Mouse (Mus musculus): Measurements from ENCODE around the gene Gm38655. TPM values are rescaled to one million over a fixed set of nuclear protein-coding genes. Genes with fewer than 3 reads are reported as not detected.
"Not testable (repeated sequence)": the region's sequence is repeated elsewhere in the genome, so short reads cannot be mapped to it uniquely, and the experiment has no call there.

Gene Gm38655
- total RNA-seq, 2 experiments from 2014 or later: not detected

DNA sequence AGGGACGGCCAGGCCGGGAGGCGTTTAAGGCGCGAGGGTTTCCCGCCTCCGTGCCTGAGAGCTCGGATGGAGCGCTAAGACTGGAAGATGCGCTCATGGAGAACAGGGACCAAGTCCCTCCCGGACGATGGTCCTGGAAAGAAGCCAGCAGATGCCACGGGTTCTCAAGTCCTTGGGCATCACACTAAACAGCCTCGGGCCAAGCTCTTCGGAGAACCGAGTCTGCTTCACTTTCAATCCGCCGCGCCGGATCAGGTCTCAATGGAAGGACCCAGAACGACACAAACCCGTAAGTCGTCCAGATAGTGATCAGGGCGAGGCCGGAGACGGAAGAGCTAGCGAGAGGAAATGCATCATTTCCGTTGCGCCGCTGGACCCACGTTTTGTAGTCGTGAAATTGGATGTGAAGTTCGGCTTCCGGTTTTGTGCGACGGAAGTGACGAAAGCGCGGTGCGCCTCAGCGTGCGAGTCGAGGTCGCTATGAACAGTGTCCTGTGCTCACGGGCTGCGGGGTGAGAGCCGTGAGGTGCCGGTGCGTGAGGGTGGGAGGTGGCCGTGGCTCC lies 8.9 kb upstream of the Gm38655 start, which contains the start of gene BC003965:
BC003965 (plus strand) TSS at position 426 of the 563 bp plus-strand sequence.
- intact Hi-C loops (cut with DNase I): no loop called here
- DNase-seq (ENCODE audit: extremely low spot score in 1 of 2, low spot score in 2 of 2): peak; percentile 97 to 98

GRCm38 (mm10) chr17:25183232-25183631 lies 8.0 kb upstream of the Gm38655 start:
- intact Hi-C loops (cut with DNase I): no loop called here
- no peak for DNase-seq (ENCODE audit: extremely low spot score in 1 of 2, low spot score in 2 of 2)

DNA sequence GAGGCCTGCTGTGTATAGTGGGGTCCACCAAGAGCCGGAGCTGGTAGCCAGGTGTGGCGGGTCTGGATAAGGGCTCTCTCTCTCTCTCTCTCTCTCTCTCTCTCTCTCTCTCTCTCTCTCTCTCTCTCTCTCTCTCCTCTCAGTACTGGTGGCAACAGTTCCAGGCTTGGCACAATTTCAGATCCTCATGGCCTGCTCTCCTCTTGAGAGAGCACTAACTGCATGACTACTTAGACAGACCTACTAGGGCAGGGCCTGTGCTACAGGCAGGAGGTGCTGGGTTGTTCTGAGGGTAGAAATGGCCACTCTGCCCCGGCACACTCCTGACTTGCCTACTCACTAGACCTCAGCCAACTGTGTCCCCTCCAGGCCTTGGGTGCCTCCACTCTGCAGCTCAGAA lies 2.7 kb downstream of the Gm38655 start:
- no peak for DNase-seq (ENCODE audit: extremely low spot score in 1 of 2, low spot score in 2 of 2)
- intact Hi-C loops (cut with DNase I): no loop called here

DNA sequence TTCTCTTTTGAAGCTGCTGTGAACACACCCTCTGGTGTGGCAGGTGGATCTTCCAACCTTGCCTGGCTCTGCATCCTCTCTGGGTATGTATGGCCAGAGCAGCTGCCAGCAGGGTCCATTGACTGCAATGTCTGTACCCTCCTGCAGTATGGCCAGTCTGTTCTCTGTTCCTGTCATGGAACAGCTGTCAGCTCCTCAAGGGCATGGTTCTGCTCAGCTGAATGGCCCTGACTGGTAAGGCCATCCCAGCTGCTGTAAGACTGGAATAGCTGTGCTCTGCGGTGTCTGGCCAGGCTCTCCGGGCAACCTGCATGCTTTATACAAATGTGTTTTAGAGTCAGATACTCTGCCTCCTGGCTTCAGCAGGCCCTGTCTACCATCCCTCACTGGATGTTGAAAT lies 5.6 kb downstream of the Gm38655 start:
- no peak for DNase-seq (ENCODE audit: extremely low spot score in 1 of 2, low spot score in 2 of 2)
- intact Hi-C loops (cut with DNase I): no loop called here

DNA sequence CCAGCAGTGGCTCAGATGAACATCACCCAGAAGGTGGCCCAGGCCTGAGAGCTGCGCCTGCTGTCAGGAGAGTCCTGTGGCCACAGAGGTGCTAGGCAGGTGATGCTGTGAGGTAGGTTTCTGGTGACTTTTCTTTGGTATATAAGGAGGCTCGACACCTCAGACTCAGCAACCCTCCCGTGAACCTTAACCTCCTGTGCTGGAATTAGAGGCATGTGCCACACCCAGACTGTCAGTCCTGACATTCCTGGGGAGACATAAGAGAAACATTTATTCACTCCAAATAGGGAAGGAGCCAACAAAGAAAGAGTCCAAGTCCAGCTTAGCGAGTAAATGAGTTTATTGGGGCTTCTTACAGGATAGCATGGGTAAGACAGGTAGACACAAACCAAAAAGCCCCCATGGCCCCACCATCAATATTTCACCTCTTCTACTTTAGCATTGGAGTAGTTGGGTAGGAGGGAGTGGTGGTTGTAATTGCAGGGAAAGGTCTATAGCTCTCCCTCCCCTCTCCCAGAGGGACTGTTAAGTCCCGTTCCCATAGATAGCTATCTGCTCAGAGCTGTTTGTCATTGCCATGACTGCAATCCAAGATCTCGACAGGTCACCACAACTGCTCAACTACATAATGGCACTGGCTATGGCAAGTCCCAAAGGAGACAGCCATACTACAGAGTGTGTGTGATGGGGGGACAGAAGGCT lies 9.2 kb downstream of the Gm38655 start:
- DNase-seq (ENCODE audit: extremely low spot score in 1 of 2, low spot score in 2 of 2): no peak
- intact Hi-C loops (cut with DNase I): no loop called here

DNA sequence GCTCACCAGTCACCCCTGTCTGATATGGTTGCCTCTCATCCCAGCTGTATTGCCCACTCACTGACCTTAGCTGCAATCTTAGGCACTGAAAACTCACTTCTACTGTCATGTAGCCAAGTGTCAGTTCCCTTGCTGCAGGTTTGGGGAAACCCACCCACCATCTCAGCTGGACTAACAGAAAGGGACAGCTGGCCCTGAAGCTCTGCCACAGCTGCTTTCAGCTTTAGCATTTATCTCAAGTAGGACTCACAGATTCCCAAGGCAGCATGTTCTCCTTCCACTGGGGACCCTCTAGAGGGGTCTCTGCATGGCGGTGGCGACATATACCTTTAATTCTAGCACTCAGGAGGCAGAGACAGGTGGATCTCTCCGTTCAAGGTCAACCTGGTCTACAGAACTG lies 10.5 kb downstream of the Gm38655 start:
- no peak for DNase-seq (ENCODE audit: extremely low spot score in 1 of 2, low spot score in 2 of 2)
- intact Hi-C loops (cut with DNase I): no loop called here

- intact Hi-C loops (cut with DNase I): no loop called here
- no peak for DNase-seq (ENCODE audit: extremely low spot score in 1 of 2, low spot score in 2 of 2)
Observed at GRCm38 (mm10) chr17:25163387-25163786, 11.9 kb downstream of the Gm38655 start.

- intact Hi-C loops (cut with DNase I): no loop called here
- no peak for DNase-seq (ENCODE audit: extremely low spot score in 1 of 2, low spot score in 2 of 2)
Observed at GRCm38 (mm10) chr17:25162161-25162560, 13.1 kb downstream of the Gm38655 start, which contains the start of gene Ccdc154. Gene Ccdc154 (plus strand): TSS chr17:25162461.

- intact Hi-C loops (cut with DNase I): loop anchor here (5.0 kb wide), 1 partner anchor 37 kb away; the partner anchor contains the start of gene Gm38655
- DNase-seq (ENCODE audit: extremely low spot score in 1 of 2, low spot score in 2 of 2): no peak
Observed at GRCm38 (mm10) chr17:25139960-25140359, 35.3 kb downstream of the Gm38655 start.

DNA sequence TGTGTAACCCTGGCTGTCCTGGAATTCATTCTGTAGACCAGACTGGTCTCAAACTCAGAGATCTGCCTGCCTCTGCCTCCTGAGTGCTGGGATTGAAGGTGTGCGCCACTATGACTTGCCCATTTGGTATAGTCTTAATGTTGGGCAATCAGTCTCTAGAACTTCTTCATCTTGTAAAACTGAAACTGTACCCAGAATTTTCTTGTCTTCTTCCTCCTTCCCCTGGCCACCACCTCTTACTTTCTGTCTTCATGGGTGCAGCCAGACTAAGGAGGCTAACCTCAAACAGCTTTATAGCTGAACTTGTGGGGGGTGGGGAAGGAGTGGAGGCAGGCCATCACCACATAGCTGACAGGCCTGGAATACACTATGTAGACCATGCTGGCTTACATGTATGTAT lies 36.5 kb downstream of the Gm38655 start:
- no peak for DNase-seq (ENCODE audit: extremely low spot score in 1 of 2, low spot score in 2 of 2)
- intact Hi-C loops (cut with DNase I): no loop called here

DNA sequence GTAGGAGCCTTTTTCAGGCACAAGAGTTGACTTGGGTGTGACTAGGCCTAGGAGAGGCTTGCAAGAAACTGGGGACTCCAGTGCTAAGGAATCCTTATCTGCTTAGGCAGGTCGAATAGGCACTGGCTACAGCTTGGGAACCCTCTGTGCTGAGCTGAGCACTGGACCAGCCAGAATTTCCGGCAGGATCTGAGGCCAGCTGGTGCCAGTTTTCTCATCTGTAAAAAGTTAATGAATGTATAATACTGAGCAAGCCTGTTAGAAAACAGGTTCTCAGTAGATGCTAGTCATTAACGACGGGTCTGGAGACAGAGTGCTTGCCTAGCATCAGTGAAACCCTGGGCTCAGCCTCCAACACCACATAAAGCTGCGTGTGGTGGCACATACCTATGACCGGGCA lies 39.6 kb downstream of the Gm38655 start:
- no peak for DNase-seq (ENCODE audit: extremely low spot score in 1 of 2, low spot score in 2 of 2)
- intact Hi-C loops (cut with DNase I): no loop called here

DNA sequence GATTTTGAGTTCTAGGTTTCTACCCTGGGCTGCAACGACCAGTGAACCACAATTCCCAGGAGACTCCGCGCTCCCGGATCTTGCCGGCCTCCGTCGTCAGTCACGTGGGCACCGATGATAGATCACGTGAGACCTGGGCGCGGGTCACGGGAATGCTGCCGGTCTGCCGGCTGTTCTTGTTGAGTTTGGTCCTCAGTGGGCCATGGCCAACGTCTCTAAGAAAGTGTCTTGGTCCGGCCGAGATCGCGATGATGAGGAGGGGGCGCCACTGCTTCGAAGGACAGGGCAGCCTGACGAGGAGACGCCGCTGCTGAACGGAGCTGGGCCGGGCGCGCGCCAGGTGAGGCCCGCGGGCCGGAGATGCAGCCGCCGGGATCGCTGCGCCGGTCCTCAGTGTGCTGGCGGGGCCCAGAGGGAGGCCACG lies 42.0 kb downstream of the Gm38655 start, which contains the start of gene Clcn7:
Clcn7 (plus strand) TSS at position 117 of the 424 bp plus-strand sequence.
- peak; percentile 93 to 96 for DNase-seq (ENCODE audit: extremely low spot score in 1 of 2, low spot score in 2 of 2)
- intact Hi-C loops (cut with DNase I): no loop called here

GRCm38 (mm10) chr17:25130060-25130459 lies 45.2 kb downstream of the Gm38655 start:
- DNase-seq (ENCODE audit: extremely low spot score in 1 of 2, low spot score in 2 of 2): no peak
- intact Hi-C loops (cut with DNase I): no loop called here

GRCm38 (mm10) chr17:25127681-25128080 lies 47.6 kb downstream of the Gm38655 start:
- intact Hi-C loops (cut with DNase I): no loop called here
- DNase-seq (ENCODE audit: extremely low spot score in 1 of 2, low spot score in 2 of 2): no peak

DNA sequence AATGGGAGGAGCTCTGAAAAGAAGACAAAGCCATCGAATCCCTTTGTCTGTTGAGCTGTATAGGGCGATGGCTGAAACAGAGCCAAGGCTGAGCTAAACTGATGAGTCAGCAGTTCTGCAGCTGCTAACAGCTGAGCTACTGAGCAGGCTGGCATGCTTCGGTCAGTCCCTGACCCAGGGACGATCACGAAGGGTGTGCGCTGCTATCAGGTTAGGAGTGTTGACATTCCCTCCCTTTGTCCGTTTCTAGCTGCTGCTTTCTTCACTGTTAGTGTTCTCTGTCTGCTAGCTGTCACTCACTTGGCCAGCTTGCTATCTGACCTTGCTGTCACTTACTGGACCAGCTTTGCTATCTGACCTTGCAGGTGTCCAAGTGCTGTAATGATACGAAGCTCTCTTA lies 48.2 kb downstream of the Gm38655 start:
- DNase-seq (ENCODE audit: extremely low spot score in 1 of 2, low spot score in 2 of 2): no peak
- intact Hi-C loops (cut with DNase I): no loop called here

GRCm38 (mm10) chr17:25125442-25126060 lies 49.7 kb downstream of the Gm38655 start:
- intact Hi-C loops (cut with DNase I); DNase-seq (ENCODE audit: extremely low spot score in 1 of 2, low spot score in 2 of 2): not testable (repeated sequence)

GRCm38 (mm10) chr17:25123979-25124378 lies 51.3 kb downstream of the Gm38655 start:
- no peak for DNase-seq (ENCODE audit: extremely low spot score in 1 of 2, low spot score in 2 of 2)
- intact Hi-C loops (cut with DNase I): no loop called here

Data from left cerebral cortex, postnatal 10 days (tissue).